Mouse (Mus musculus) embryo, embryonic 10.5 days (tissue): ENCODE measurements around the gene Yju2.

Experiments
- DNase-seq: peaks from one replicate; pipeline ENCODE4 v3.0.0-alpha.2; 2015; ENCODE audit warnings: low spot score

Gene Yju2

DNA sequence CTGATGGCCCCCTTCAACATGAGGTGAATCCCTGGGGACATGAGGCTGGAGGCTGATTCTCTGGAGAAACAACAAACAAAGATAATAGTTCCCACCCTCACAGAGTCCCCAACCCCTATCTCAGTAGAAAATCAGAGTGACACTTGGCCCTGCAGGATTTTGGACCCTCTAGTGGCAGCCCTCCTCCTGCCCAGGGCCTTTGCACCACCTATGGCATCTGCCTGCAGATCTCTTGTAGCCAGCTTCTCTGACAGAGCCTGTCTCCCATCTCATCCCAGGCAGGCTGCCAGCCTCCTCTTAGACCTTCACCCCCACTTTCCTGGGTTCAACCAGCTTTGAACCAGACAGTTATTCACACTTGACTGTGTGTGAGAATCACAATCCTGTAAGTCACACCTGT, 1.9 kb downstream of the Yju2 start:
- no peak for DNase-seq

DNA sequence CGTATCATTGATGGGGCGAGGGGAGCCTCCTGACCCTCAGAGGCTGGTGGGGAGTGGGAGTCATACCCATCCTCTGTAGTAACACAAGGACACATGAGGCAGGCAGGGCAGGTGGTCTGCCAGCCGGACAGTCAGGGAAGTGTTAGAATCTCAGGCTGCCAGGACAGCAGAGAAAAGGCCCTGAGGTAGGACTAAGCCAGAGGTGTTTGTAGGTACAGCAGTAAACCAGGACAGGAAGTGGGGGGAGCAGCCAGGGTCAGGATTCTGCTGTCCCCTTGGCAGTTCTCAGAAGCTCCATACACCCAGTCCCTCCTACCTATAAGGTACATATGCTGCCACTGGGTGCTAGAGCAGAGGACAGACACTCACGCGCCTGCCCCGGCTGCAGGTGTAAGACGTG, 2.7 kb downstream of the Yju2 start:
- DNase-seq, result no peak

DNA sequence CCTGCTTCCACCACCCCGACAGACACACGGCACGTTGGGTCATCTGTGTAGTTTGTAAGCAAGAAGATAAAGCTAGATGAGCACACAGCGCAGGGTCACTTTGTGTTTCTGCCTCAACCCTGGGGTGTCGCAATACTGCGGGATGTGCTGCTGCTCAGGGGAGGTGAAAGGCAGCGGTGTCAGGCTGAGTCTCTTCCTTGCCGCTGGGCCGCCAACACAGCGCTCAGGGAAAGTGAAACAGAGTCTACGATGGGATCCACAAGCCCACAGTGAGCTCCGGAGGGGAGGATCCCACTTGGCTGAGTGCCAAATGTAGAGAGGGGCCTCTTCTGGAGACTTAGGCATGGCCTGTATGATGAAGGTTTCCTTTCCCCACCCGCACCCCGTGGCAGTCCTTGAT, 4.3 kb downstream of the Yju2 start:
- DNase-seq, result no peak

DNA sequence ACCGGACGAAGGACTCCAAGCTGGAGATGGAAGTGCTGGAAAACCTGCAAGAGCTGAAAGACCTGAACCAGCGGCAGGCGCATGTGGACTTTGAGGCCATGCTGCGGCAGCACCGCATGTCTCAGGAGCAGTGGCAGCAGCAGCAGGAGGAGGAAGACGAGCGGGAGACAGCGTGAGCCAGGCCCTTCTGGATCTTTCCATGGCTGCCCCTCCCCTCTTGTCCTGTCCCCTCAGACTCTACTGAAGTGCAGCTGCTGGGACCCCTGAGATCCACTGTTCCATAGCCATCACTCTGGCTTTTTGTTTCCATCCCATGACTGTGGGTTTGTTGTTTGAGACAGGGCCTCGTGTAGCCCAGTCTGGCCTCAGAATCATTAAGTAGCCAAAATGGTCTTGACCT, 5.6 kb downstream of the Yju2 start:
- DNase-seq, result no peak

DNA sequence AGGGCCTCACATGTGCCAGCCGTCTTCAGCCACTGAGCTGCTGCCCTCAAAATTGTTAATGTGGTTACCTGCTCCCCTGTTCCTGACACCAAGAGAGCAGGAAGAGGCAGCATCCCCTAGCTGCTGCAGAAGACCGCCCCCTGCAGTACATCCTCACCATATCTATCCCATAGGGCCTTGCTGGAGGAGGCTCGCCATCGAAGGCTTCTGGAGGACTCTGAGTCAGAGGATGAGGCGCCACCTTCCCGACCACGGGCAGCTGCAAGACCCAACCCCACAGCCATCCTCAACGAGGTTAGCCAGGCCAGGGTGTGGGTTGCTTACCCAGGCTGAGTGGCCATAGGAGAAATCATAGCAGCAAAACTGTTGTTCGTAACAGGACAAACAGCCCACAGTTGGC, 6.1 kb downstream of the Yju2 start:
- DNase-seq, result no peak

DNA sequence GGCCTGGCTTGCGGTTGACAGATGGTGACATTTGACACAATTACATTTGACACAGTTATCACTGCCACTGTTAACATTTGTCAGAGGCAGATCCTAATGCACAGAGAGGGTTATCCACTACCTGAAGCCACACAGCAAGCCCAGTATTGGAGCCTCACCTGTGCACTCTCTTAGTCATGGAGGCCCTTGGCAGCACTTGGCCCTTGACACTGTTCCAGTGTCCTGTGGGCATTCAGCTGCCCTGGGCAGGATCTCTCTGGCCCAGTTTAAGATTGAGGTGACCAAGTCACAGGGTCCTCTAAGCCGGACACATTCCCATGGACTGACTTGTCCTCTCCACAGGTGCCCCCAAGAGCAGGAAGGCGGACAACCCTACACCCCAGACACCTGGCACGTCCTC, 8.3 kb downstream of the Yju2 start:
- no peak for DNase-seq

DNA sequence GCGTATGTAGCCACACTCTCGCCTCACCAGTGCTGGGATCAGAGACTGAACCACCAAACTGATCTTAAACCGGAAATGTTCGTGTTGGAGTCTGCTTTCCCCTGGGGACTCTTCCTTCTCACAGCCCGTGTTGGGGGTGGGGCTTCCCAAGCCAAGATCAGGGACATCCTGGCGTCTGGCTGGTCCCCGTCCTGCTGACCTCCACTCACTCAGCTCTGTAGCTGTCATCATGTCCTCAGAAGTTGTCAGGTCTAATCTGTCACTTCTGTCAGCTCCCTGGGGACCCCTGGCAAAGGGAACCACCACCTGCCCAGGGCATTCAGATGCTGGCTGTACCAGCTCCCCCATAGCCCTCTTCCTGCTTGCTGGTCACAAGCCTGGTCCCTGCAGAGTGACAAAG, 9.3 kb downstream of the Yju2 start:
- no peak for DNase-seq

DNA sequence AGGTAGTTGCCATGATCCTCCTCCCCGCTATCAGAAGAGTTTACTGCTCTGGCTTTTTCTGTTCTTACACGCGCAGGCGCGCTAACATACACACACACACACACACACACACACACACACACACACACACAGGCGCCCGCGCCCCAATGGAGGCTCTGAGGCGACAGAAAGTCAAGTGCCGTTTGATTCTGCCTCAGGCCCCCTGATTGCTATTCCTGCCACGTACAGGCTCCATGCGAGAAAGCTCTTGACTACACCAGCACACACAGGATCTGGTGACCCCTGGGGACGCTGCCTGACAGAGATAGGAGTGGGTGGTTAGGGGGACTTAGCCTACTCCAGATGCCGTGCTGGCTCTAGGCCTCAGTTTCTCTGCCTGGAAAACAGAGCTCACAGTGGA, 10.7 kb downstream of the Yju2 start:
- DNase-seq, result peak; percentile 71

DNA sequence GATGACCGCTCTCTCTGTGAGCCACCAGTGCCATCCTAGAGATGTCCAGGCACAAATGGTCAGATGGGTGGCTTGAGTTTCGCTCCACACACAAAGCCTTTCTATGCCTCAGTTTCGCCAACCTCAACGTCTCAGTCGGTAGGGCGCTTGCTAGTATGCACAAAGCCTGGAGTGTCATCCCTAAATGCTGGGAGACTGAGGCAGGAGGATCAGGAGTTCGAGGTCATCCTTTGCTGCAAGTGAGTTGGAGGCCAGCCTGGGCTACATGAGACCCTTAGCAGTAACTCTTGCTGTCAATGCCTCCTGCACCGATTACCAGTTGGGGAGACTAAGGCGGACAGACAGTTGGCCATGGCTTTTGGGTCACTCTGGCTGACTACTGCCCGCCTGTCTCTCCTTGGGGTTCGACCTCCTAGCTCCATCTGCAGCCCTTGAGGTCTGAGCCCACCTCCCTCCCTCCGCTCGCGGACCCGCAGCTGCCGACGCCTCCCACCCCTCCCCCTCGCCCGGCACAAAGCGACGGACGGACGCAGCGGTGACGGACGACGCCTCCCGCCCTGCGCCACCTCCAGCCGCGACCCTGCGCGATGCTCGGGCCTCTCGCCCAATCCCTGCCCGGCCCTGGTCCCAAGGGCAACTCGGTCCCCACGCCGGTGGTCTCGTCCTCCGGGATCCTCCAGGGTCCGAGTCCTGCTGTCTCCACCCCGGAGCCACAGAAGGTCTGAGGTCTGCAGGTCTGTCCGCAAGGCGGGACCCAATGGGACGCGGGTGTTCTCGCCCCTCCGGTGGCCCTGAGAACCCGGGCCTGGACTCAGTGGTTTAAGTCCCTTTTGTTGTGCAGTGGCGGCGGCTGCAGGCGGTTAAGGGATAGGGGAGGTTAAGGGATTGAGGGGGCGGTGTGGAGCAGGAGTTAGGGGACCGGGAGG, 11.3 kb downstream of the Yju2 start, which contains the start of gene Shd:
Gene Shd, plus strand, starts transcription at position 502 of the 926 bp plus-strand sequence.
- peak; percentile 79 for DNase-seq

DNA sequence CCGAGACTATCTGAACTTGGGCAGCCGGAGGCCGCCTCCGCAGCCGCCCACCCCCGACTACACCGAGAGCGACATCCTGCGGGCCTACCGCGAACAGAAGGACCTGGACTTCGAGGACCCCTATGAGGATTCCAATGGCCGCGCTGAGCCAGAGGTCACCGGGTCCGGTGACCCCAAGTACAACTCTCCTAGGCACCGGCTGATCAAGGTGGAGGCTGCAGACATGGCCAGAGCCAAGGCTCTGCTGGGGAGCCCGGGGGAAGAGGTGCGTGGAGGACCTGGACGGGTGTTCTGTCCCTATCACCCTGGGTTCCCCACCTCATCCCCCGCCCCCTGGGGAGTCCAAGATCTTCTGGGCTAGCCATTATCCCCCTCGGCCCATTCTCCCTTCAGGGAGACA, 12.6 kb downstream of the Yju2 start:
- DNase-seq, result no peak

DNA sequence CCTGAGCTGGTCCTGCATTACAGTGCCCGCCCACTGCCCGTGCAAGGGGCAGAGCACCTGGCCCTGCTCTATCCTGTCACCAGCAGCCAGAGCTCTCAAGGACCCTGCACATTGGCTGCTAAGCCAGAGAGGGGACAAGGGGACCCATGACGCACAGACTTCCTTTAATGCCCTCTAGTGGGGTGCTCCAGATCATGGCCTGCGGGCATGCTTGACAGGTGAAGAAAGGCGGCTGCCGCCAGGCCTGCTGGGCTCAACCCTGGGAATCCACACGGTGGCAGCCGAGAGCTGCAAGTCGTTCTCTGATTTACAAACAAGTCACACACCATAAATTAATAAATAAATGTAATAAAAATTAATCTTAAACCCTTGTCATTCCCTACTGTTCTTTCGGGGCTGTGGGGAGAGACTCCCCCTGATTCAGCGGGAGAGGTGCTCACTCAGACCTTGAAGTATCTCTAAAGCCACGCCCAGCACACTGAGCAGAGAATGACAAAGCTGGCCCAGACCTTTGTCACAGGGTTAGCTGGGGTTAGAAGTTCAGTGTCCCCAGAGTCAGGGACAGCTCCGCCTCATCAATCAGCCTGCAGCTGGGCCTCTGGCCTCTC, 17.5 kb downstream of the Yju2 start:
- peak; percentile 78 for DNase-seq

DNA sequence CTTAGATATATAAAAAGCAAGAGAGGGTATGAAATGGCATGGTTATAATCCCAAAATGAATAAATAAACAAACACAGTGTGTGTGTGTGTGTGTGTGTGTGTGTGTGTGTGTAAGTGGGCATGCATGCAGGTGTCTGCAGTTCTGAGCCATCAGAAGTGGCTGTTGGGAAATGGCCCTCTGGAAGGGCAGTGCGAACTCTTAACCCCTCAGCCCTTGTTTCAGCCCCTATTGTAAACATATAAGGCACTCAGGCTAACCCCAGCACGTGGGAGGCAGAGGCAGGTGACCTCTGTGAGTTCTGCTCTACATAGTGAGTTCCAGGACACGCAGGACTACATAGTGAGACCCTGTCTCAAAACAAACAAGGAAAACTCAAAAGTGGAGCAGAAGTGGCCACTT, 18.4 kb downstream of the Yju2 start:
- DNase-seq, result no peak

DNA sequence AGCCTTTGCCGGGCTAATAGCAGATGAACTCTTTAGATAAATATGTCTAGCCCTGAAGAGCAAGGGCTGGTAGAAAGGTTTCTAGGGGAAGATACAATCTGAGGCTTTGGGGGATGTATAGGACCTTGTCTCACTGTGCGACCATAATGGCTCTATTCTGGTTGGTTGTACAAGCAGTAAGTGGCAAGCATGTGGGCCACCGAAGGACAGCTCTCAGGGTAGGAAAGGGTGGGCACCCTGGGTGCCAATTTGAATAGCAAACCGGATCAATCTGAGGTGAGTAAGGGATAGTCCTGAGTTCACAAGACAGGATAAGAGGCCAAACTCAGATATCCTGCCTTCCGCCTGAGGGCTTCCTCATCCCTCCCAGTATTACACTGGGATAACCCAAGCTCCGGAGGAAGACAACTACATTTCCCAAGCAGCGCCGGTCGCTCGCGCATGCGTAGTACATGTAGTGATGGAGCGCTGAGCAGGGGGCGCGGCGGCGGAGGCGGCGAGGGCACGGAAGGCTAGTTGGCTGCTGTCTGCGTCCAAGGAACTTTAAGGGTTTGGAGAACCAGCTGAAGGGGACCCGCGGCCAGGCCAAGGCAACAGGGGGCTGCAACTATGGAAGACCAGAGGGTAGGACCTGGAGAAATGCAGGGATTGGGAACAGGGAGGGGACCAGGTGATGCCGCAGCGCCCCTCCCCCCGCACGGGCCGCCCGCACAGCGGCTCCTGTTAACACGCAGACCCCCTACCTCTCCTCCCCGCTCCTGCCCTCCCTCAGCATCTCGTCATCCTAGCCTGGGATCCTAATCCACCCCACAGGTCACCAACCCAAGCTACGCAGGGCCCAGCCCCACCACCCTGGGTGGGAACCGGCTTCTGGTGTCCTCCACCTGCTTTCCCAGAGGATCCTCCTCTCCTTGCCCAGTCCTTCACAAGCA, 27.4 kb downstream of the Yju2 start, which contains the start of gene Fsd1:
Gene Fsd1, plus strand, starts transcription at position 480 of the 932 bp plus-strand sequence.
- peak; percentile 90 for DNase-seq

DNA sequence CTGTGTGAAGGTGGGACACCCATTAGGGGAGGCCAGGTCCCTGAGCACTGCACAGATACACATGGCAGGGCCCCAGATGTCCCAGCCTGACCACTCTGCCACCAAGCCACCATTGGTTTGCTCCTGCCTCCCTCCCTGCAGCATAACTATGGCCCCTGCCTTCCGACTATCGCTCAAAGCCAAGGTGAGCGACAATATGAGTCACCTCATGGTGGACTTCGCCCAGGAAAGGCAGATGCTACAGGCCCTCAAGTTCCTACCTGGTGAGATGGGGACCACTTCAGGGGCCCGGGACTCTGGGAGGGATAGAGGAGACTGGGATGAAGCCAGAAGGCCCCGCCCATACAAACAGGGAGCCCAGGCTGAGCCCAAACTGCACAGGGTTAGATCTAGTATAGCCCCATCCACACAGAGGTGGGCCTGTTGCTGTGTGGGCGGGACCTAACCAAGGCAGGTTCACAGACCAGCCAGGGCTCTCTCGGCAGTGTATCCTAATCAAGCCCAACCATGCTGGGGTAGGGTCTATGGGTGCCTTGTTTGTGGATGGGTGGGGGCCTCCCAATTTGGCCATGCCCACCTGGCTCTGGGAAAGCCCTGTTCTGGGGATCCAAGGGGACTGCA, 31.5 kb downstream of the Yju2 start:
- DNase-seq, result no peak

DNA sequence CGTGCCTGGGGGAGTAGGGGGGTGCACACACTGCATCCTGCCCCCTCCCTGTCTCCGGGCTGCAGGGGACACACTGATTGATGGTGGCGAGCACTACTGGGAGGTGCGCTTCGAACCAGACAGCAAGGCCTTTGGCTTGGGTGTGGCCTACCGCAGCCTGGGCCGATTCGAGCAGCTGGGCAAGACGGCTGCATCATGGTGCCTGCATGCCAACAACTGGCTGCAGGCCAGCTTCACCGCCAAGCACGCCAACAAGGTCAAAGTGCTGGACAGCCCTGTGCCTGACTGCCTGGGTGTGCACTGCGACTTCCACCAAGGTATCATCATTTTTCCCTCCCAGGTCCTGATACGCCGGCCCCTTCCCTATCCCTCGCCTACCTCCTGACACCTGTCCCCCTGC, 37.1 kb downstream of the Yju2 start:
- DNase-seq, result no peak

DNA sequence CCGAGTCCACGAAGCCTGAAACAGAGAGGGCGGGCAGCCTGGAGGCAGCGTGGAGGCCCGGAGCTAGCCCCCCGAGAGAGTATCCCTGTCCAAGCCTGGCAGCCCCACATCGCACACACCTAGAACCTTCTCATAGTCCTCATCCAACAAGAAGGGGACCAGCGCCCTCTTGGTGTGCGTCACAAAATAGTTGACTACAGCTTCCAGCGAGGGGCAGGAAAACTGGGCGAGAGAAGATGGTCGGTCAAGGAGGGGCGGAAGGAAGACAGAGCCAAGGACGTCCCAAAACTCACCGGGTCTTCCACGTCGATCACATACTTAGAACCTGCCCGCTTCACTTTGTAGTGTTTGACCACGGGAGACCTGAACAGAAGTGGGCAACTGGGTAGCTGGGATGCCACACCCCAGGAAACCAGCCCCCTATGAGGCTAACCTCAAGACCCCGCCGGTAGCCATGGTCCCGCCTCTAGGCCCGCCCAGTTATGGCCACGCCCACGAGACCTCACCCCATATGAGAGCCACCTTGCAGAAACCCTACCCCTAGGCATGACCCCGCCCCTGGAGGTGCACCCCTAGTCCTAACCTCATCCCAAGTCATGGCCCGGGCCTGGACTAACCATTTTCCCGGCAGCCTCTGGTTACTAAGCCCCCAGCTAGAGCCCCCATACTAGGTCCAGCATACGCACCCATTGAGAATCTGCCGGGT, 41.0 kb downstream of the Yju2 start:
- peak; percentile 43 for DNase-seq

DNA sequence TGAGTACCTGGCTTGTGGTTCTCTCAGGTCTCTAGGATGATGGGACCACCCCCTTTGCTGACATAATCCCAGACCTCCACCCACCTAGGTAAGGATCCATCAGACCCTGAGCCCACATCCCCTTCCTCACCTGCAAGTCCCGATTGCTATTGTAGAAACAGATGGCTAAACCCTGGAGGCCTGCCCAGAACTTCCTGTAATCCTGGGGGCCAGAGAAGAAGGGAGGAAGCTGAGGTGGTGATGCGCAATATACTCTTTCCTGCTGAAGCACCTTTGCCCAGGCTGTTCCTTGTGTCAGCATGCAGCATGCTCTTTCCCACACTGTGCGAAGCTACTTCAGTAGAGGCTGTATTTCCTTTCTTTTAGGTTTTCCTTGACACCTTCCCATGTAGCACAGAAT, 44.1 kb downstream of the Yju2 start:
- no peak for DNase-seq

DNA sequence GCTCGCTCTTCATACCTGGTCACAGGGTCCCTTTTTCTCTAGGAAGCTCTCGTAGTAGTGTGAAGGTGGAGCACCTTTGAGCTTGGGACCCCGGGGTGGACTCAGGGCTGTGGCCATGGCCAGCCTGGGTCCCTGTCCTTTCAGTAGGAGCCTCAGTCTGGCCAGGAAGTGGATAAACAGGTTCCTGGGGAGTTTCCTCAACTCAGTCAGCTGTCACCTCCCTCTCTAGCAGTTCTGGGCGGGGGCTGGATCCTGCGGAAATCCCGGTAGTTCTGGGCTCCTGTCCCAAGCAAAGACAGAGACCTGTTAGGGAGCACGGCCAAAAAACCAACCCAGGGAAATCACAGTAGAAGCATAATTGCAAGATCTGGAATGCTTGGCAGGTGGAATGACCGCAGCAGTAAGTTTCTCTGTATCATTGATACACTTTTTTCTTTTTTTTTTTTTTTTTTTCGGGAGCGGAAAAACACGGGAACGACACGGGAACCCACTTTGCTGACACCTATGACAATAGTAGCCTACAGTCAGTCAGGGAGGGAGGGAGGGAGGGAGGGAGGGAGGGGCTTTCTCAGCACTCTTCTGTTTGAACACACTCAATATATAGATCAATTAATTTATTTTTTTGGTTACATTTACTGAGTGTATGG, 46.6 kb downstream of the Yju2 start, which contains the start of the genes Stap2 and Mpnd:
Gene Stap2, minus strand, starts transcription at position 170 of the 647 bp plus-strand sequence.
Gene Mpnd, plus strand, starts transcription at position 297 of the 647 bp plus-strand sequence.
- DNase-seq, result peak; percentile 76

DNA sequence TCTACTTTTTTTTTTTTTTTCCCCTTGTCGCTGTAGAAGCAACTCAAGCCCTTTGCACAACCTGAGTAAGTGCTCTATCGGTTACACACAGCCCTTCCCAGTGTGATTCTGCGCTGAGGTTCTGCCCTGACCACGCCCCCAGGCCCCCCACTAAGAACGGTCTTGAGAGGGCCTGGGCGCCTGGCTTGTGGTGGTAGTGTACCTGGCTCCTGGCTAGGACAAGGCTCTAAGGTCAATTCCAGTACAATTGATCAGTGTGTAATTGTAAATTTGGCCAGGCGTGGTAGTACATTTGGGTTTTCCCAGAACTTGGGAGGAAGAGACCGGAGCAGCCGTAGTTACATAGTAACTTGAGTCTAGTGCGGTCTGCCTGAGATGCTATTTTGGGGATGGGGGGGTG, 48.1 kb downstream of the Yju2 start:
- DNase-seq, result no peak
